Comparison of ENCODE assay signal across 27 mouse cellular contexts in genomic region chr13:20238146-20238545, GRCm38 (mm10).
DNase-seq lines count a peak whose midpoint lies in the region; ATAC-seq lines count a peak whose summit lies in the region.
"Had no signal": no experiment of that assay in that cellular context is flagged by ENCODE, and none has a peak within 500 bp of the region (broad histone marks: within the 10 kb centered on the region; RNA-seq: fewer than 3 reads in every experiment).

No protein-coding gene starts in this region.

- no peak overlapping the region for H3K9ac ChIP-seq in heart, embryonic 11.5 days (ENCODE audit: low read depth, low read length)
- H3K9ac ChIP-seq in heart, embryonic 16.5 days (ENCODE audit: low read length), result no peak overlapping the region
- H3K9ac ChIP-seq in midbrain, embryonic 11.5 days (ENCODE audit: low read length), result no peak overlapping the region
- no peak overlapping the region for H3K9ac ChIP-seq in midbrain, embryonic 14.5 days (replicated peaks; ENCODE audit: low read length)
- H3K9ac ChIP-seq: embryonic facial prominence, embryonic 15.5 days; forebrain, embryonic 12.5 days; forebrain, postnatal 0 days; hindbrain, embryonic 14.5 days; liver, embryonic 15.5 days; lung, embryonic 14.5 days; midbrain, embryonic 15.5 days; neural tube, embryonic 15.5 days had no signal

- no peak overlapping the region for H3K27ac ChIP-seq in heart, embryonic 11.5 days (ENCODE audit: low read depth, low read length)
- H3K27ac ChIP-seq in heart, embryonic 16.5 days (ENCODE audit: low read length), result peak overlapping the region; percentile 42; the same call in 1 of the 2 replicates
- no peak overlapping the region for H3K27ac ChIP-seq in midbrain, embryonic 11.5 days (ENCODE audit: low read depth, low read length)
- no peak overlapping the region for H3K27ac ChIP-seq in midbrain, embryonic 14.5 days (replicated peaks; ENCODE audit: low read depth, low read length)
- H3K27ac ChIP-seq: embryonic facial prominence, embryonic 10.5 days; embryonic facial prominence, embryonic 15.5 days; forebrain, embryonic 12.5 days; hindbrain, embryonic 14.5 days; liver, embryonic 15.5 days; macrophage; midbrain, embryonic 15.5 days; neural tube, embryonic 15.5 days had no signal

- H3K27me3 ChIP-seq in heart, embryonic 11.5 days (ENCODE audit: control insufficient read depth, insufficient read depth, low read length), result no peaks in the 10 kb centered on the region
- no peaks in the 10 kb centered on the region for H3K27me3 ChIP-seq in heart, embryonic 16.5 days (ENCODE audit: control insufficient read depth, insufficient read depth, low read length)
- H3K27me3 ChIP-seq in midbrain, embryonic 11.5 days (ENCODE audit: control insufficient read depth, insufficient read depth, low read length), result no peaks in the 10 kb centered on the region
- no peaks in the 10 kb centered on the region for H3K27me3 ChIP-seq in midbrain, embryonic 14.5 days (ENCODE audit: control insufficient read depth, insufficient read depth, low read length)
- H3K27me3 ChIP-seq: embryonic facial prominence, embryonic 15.5 days; forebrain, embryonic 12.5 days; liver, embryonic 15.5 days; midbrain, embryonic 15.5 days; neural tube, embryonic 15.5 days had no signal

- intact Hi-C loops in heart, postnatal 10 days (cut with DNase I), result no loop called here

- 33% methylated on average over 3 of the region's 3 CpGs for WGBS in heart, embryonic 11.5 days (ENCODE audit: insufficient replicate concordance)
- WGBS in heart, embryonic 16.5 days, result 46% methylated on average over 3 of the region's 3 CpGs
- 74% methylated on average over 3 of the region's 3 CpGs for WGBS in midbrain, embryonic 11.5 days
- 69% methylated on average over 3 of the region's 3 CpGs for WGBS in midbrain, embryonic 14.5 days

- no peaks in the 10 kb centered on the region for H3K36me3 ChIP-seq in heart, embryonic 11.5 days (ENCODE audit: control insufficient read depth, insufficient read depth, low read length)
- H3K36me3 ChIP-seq in heart, embryonic 16.5 days (ENCODE audit: control insufficient read depth, insufficient read depth), result no peaks in the 10 kb centered on the region
- no peaks in the 10 kb centered on the region for H3K36me3 ChIP-seq in midbrain, embryonic 11.5 days (ENCODE audit: control insufficient read depth, insufficient read depth, low read length)
- H3K36me3 ChIP-seq in midbrain, embryonic 14.5 days (ENCODE audit: control insufficient read depth, insufficient read depth, low read length), result no peaks in the 10 kb centered on the region
- H3K36me3 ChIP-seq: embryonic facial prominence, embryonic 10.5 days; embryonic facial prominence, embryonic 15.5 days; forebrain, embryonic 12.5 days; G1E; liver, embryonic 15.5 days; midbrain, embryonic 15.5 days; neural tube, embryonic 15.5 days had no signal

- peaks cover 6% of the 10 kb centered on the region for H3K4me1 ChIP-seq in heart, embryonic 11.5 days (ENCODE audit: control insufficient read depth, insufficient read depth, low read length)
- H3K4me1 ChIP-seq in heart, embryonic 16.5 days (ENCODE audit: control insufficient read depth, insufficient read depth, low read length), result peaks cover 5% of the 10 kb centered on the region; the same call in 1 of the 2 replicates
- no peaks in the 10 kb centered on the region for H3K4me1 ChIP-seq in midbrain, embryonic 11.5 days (ENCODE audit: control insufficient read depth, insufficient read depth, low read length)
- H3K4me1 ChIP-seq in midbrain, embryonic 14.5 days (ENCODE audit: control insufficient read depth, insufficient read depth, low read length), result no peaks in the 10 kb centered on the region
- H3K4me1 ChIP-seq: forebrain, embryonic 12.5 days; liver, embryonic 15.5 days; midbrain, embryonic 15.5 days; neural tube, embryonic 15.5 days had no signal

- ATAC-seq in heart, embryonic 11.5 days (replicated peaks; ENCODE audit: insufficient number of reproducible peaks, low FRiP score, low TSS enrichment), result no peak
- no peak for ATAC-seq in heart, embryonic 16.5 days (replicated peaks; ENCODE audit: extremely low read depth, insufficient read depth, low FRiP score)
- ATAC-seq in midbrain, embryonic 11.5 days (ENCODE audit: low FRiP score), result no peak
- no peak for ATAC-seq in midbrain, embryonic 14.5 days (ENCODE audit: low FRiP score, low TSS enrichment)
- ATAC-seq: forebrain, postnatal 0 days; intestine, postnatal 0 days; midbrain, embryonic 15.5 days had no signal

- no peak overlapping the region for H3K4me2 ChIP-seq in heart, embryonic 11.5 days
- no peak overlapping the region for H3K4me2 ChIP-seq in heart, embryonic 16.5 days (ENCODE audit: low read depth, low read length)
- H3K4me2 ChIP-seq in midbrain, embryonic 11.5 days, result no peak overlapping the region
- H3K4me2 ChIP-seq in midbrain, embryonic 14.5 days (ENCODE audit: low read length), result no peak overlapping the region
- H3K4me2 ChIP-seq: embryonic facial prominence, embryonic 15.5 days; forebrain, embryonic 12.5 days; hindbrain, embryonic 14.5 days; liver, embryonic 15.5 days; lung, embryonic 14.5 days; midbrain, embryonic 15.5 days; neural tube, embryonic 15.5 days had no signal

- no peaks in the 10 kb centered on the region for H3K9me3 ChIP-seq in heart, embryonic 11.5 days (replicated peaks; ENCODE audit: control insufficient read depth, low read length)
- no peaks in the 10 kb centered on the region for H3K9me3 ChIP-seq in heart, embryonic 16.5 days (replicated peaks; ENCODE audit: control insufficient read depth, low read length)
- H3K9me3 ChIP-seq in midbrain, embryonic 11.5 days (ENCODE audit: control insufficient read depth, low read length), result no peaks in the 10 kb centered on the region
- H3K9me3 ChIP-seq in midbrain, embryonic 14.5 days (ENCODE audit: control insufficient read depth, low read length), result no peaks in the 10 kb centered on the region
- H3K9me3 ChIP-seq: embryonic facial prominence, embryonic 10.5 days; embryonic facial prominence, embryonic 15.5 days; forebrain, embryonic 12.5 days; liver, embryonic 15.5 days; midbrain, embryonic 15.5 days; neural tube, embryonic 15.5 days had no signal

- no peak overlapping the region for H3K4me3 ChIP-seq in heart, embryonic 11.5 days (ENCODE audit: low read depth, low read length)
- H3K4me3 ChIP-seq in heart, embryonic 16.5 days (ENCODE audit: low read length), result no peak overlapping the region
- H3K4me3 ChIP-seq in midbrain, embryonic 11.5 days (ENCODE audit: low read depth, low read length), result no peak overlapping the region
- no peak overlapping the region for H3K4me3 ChIP-seq in midbrain, embryonic 14.5 days (replicated peaks; ENCODE audit: low read depth, low read length)
- H3K4me3 ChIP-seq: embryonic facial prominence, embryonic 10.5 days; embryonic facial prominence, embryonic 15.5 days; forebrain, embryonic 12.5 days; liver, embryonic 15.5 days; midbrain, embryonic 15.5 days; neural tube, embryonic 15.5 days had no signal

- peak; percentile 94 for DNase-seq in heart, adult 11 months
- DNase-seq in heart, postnatal 10 days, result no peak
- peak; percentile 26 for DNase-seq in kidney, postnatal 14 days
- DNase-seq in kidney, adult 11 months, result no peak
- DNase-seq in midbrain, embryonic 11.5 days (ENCODE audit: low spot score, missing footprints), result peak; percentile 64
- no peak for DNase-seq in midbrain, embryonic 14.5 days
- DNase-seq: adrenal gland, adult 8-10 months; cerebellum, adult 8-10 months; cerebellum, postnatal 25 days; forebrain, postnatal 0 days; gastrocnemius, postnatal 10 days; lung, embryonic 14.5 days; retina, postnatal 1 day; right cerebral cortex, postnatal 14 days; thymus, postnatal 4 days had no signal

Comparison
In these comparisons a context has a peak if more than half of its experiments do, and no peak if none do; other contexts are left out.
1. DNase-seq: peak in heart, adult 11 months (single experiment), kidney, postnatal 14 days (single experiment) and midbrain, embryonic 11.5 days (single experiment); none in heart, postnatal 10 days (0 of 2), kidney, adult 11 months (single experiment) and midbrain, embryonic 14.5 days (single experiment).